Mouse (Mus musculus): ENCODE data around the gene Tcte3. TPM values are rescaled to one million over a fixed set of nuclear protein-coding genes. Genes with fewer than 3 reads are reported as not detected.
A peak's percentile ranks its signal among the peaks of the same experiment; 100 is the strongest.
"Not testable (repeated sequence)": the region's sequence is repeated elsewhere in the genome, so short reads cannot be mapped to it uniquely, and the experiment has no call there.

Gene Tcte3
- total and polyA plus RNA-seq, 2 experiments from 2014 or later = not detected

GRCm38 (mm10) chr17:15050338-15050737 is 9.1 kb upstream of the Tcte3 start:
- H3K36me3 ChIP-seq (ENCODE audit: insufficient read depth, low read length); H3K9ac ChIP-seq (replicated peaks; ENCODE audit: low read length, poor library complexity, severe bottlenecking); ATAC-seq (ENCODE audit: low FRiP score); H3K4me1 ChIP-seq (ENCODE audit: insufficient read depth, low read length); H3K27me3 ChIP-seq (ENCODE audit: insufficient read depth, low read length); H3K4me3 ChIP-seq (ENCODE audit: low read depth, low read length); H3K9me3 ChIP-seq (ENCODE audit: low read length); H3K4me2 ChIP-seq (ENCODE audit: low read depth, low read length, poor library complexity, severe bottlenecking); DNase-seq (ENCODE audit: low spot score); H3K27ac ChIP-seq (ENCODE audit: low read depth, low read length): not testable (repeated sequence)
- no CpG with 5 or more reads among the region's 1 CpGs for WGBS

GRCm38 (mm10) chr17:15040455-15040854 is 833 bp downstream of the Tcte3 start:
- not testable (repeated sequence) for H3K4me1 ChIP-seq (ENCODE audit: insufficient read depth, low read length); H3K4me2 ChIP-seq (ENCODE audit: low read depth, low read length, poor library complexity, severe bottlenecking); H3K27me3 ChIP-seq (ENCODE audit: insufficient read depth, low read length); ATAC-seq (ENCODE audit: low FRiP score); H3K9ac ChIP-seq (replicated peaks; ENCODE audit: low read length, poor library complexity, severe bottlenecking); H3K9me3 ChIP-seq (ENCODE audit: low read length); H3K36me3 ChIP-seq (ENCODE audit: insufficient read depth, low read length); H3K27ac ChIP-seq (ENCODE audit: low read depth, low read length); H3K4me3 ChIP-seq (ENCODE audit: low read depth, low read length); DNase-seq (ENCODE audit: low spot score)
- WGBS = no CpG with 5 or more reads among the region's 3 CpGs

- not testable (repeated sequence) for H3K27ac ChIP-seq (ENCODE audit: low read depth, low read length); ATAC-seq (ENCODE audit: low FRiP score); H3K36me3 ChIP-seq (ENCODE audit: insufficient read depth, low read length); H3K4me3 ChIP-seq (ENCODE audit: low read depth, low read length); H3K9me3 ChIP-seq (ENCODE audit: low read length); H3K4me1 ChIP-seq (ENCODE audit: insufficient read depth, low read length); H3K4me2 ChIP-seq (ENCODE audit: low read depth, low read length, poor library complexity, severe bottlenecking); H3K9ac ChIP-seq (replicated peaks; ENCODE audit: low read length, poor library complexity, severe bottlenecking); DNase-seq (ENCODE audit: low spot score); H3K27me3 ChIP-seq (ENCODE audit: insufficient read depth, low read length)
- WGBS = no CpG with 5 or more reads among the region's 4 CpGs
These were observed 9.9 kb downstream of the Tcte3 start for GRCm38 (mm10) chr17:15031414-15031813.

GRCm38 (mm10) chr17:15025513-15025912 is 15.8 kb downstream of the Tcte3 start:
- not testable (repeated sequence) for ATAC-seq (ENCODE audit: low FRiP score); H3K9me3 ChIP-seq (ENCODE audit: low read length); H3K4me2 ChIP-seq (ENCODE audit: low read depth, low read length, poor library complexity, severe bottlenecking); H3K27me3 ChIP-seq (ENCODE audit: insufficient read depth, low read length); H3K9ac ChIP-seq (replicated peaks; ENCODE audit: low read length, poor library complexity, severe bottlenecking); H3K27ac ChIP-seq (ENCODE audit: low read depth, low read length); DNase-seq (ENCODE audit: low spot score); H3K4me3 ChIP-seq (ENCODE audit: low read depth, low read length); H3K36me3 ChIP-seq (ENCODE audit: insufficient read depth, low read length); H3K4me1 ChIP-seq (ENCODE audit: insufficient read depth, low read length)
- WGBS = no CpG with 5 or more reads among the region's 6 CpGs

GRCm38 (mm10) chr17:15024502-15025193 is 16.6 kb downstream of the Tcte3 start:
- no CpG with 5 or more reads among the region's 48 CpGs for WGBS
- H3K27ac ChIP-seq (ENCODE audit: low read depth, low read length); H3K9ac ChIP-seq (replicated peaks; ENCODE audit: low read length, poor library complexity, severe bottlenecking); DNase-seq (ENCODE audit: low spot score); H3K4me1 ChIP-seq (ENCODE audit: insufficient read depth, low read length); H3K9me3 ChIP-seq (ENCODE audit: low read length); H3K4me2 ChIP-seq (ENCODE audit: low read depth, low read length, poor library complexity, severe bottlenecking); H3K4me3 ChIP-seq (ENCODE audit: low read depth, low read length); H3K27me3 ChIP-seq (ENCODE audit: insufficient read depth, low read length); H3K36me3 ChIP-seq (ENCODE audit: insufficient read depth, low read length): not testable (repeated sequence)
- peak; percentile 88 for ATAC-seq (ENCODE audit: low FRiP score)

GRCm38 (mm10) chr17:15023878-15024492 is 17.3 kb downstream of the Tcte3 start:
- peak; percentile 78 for ATAC-seq (ENCODE audit: low FRiP score)
- H3K27ac ChIP-seq (ENCODE audit: low read depth, low read length); H3K4me1 ChIP-seq (ENCODE audit: insufficient read depth, low read length); H3K9me3 ChIP-seq (ENCODE audit: low read length); H3K9ac ChIP-seq (replicated peaks; ENCODE audit: low read length, poor library complexity, severe bottlenecking); H3K27me3 ChIP-seq (ENCODE audit: insufficient read depth, low read length); DNase-seq (ENCODE audit: low spot score); H3K4me3 ChIP-seq (ENCODE audit: low read depth, low read length); H3K36me3 ChIP-seq (ENCODE audit: insufficient read depth, low read length); H3K4me2 ChIP-seq (ENCODE audit: low read depth, low read length, poor library complexity, severe bottlenecking): not testable (repeated sequence)
- no CpG with 5 or more reads among the region's 97 CpGs for WGBS

- DNase-seq (ENCODE audit: low spot score); ATAC-seq (ENCODE audit: low FRiP score); H3K4me3 ChIP-seq (ENCODE audit: low read depth, low read length); H3K9me3 ChIP-seq (ENCODE audit: low read length); H3K9ac ChIP-seq (replicated peaks; ENCODE audit: low read length, poor library complexity, severe bottlenecking); H3K27me3 ChIP-seq (ENCODE audit: insufficient read depth, low read length); H3K36me3 ChIP-seq (ENCODE audit: insufficient read depth, low read length); H3K27ac ChIP-seq (ENCODE audit: low read depth, low read length); H3K4me2 ChIP-seq (ENCODE audit: low read depth, low read length, poor library complexity, severe bottlenecking); H3K4me1 ChIP-seq (ENCODE audit: insufficient read depth, low read length): not testable (repeated sequence)
- 67% methylated on average over 3 of the region's 3 CpGs for WGBS
These were observed 19.6 kb downstream of the Tcte3 start for GRCm38 (mm10) chr17:15021503-15022220.

GRCm38 (mm10) chr17:15009706-15010413 is 31.4 kb downstream of the Tcte3 start, which contains the start of gene Gm3435:
TSS of gene Gm3435 (plus strand) at chr17:15010176.
- not testable (repeated sequence) for H3K4me2 ChIP-seq (ENCODE audit: low read depth, low read length, poor library complexity, severe bottlenecking); H3K36me3 ChIP-seq (ENCODE audit: insufficient read depth, low read length); DNase-seq (ENCODE audit: low spot score); H3K27ac ChIP-seq (ENCODE audit: low read depth, low read length); H3K9me3 ChIP-seq (ENCODE audit: low read length); H3K4me1 ChIP-seq (ENCODE audit: insufficient read depth, low read length); H3K27me3 ChIP-seq (ENCODE audit: insufficient read depth, low read length); H3K9ac ChIP-seq (replicated peaks; ENCODE audit: low read length, poor library complexity, severe bottlenecking); H3K4me3 ChIP-seq (ENCODE audit: low read depth, low read length)
- ATAC-seq (ENCODE audit: low FRiP score) = peak; percentile 99
- WGBS = no CpG with 5 or more reads among the region's 60 CpGs

All from midbrain, postnatal 0 days (tissue).